Mouse (Mus musculus) olfactory bulb, adult 2 months (tissue): Measurements from ENCODE around the gene Lasp1.

Source experiments
- CTCF ChIP-seq: fragments of 200-500 bp; IDR thresholded peaks from 2 replicates; pipeline ENCODE4 v1.5.1; 2012; ENCODE audit warnings: low read depth, mild to moderate bottlenecking, low read length, moderate library complexity; ENCODE audit not compliant: insufficient read depth
- POLR2A ChIP-seq: fragments of 200-500 bp; IDR thresholded peaks from 2 replicates; pipeline ENCODE4 v1.6.1; 2012; ENCODE audit warnings: mild to moderate bottlenecking, low read depth, low read length, moderate library complexity; ENCODE audit not compliant: insufficient read depth

GRCm38 (mm10) chr11:97833352-97833751 is 34.6 kb downstream of the Lasp1 start:
- TF ChIP-seq CTCF (no peak), POLR2A (no peak)
